Mouse (Mus musculus) liver, embryonic 14.5 days (tissue): ENCODE results near the gene Cyp17a1. TPM values are rescaled to one million over a fixed set of nuclear protein-coding genes. Genes with fewer than 3 reads are reported as not detected.
A peak's percentile ranks its signal among the peaks of the same experiment; 100 is the strongest.

Source experiments
- ATAC-seq: fragments of 200-750 bp; cut with Nextera tagmentation; 2 replicates; pipeline ENCODE4 v1.8.0; 2017; ENCODE audit warnings: moderate number of reproducible peaks, mild to moderate bottlenecking, moderate library complexity; ENCODE audit not compliant: insufficient read depth
- DNase-seq, 3 experiments: peaks; one replicate each; pipeline ENCODE4 v3.0.0-alpha.2; 2012 to 2013; ENCODE audit warnings: low read depth in 3 of 3, low spot score in 3 of 3
- H3K27ac ChIP-seq: fragments of 300-500 bp; sonication (generic); 2 replicates; pipeline ENCODE4 v1.5.1; 2014; ENCODE audit warnings: moderate library complexity, mild to moderate bottlenecking, control low read depth, inconsistent platforms
- H3K27me3 ChIP-seq: fragments of 300-500 bp; sonication (generic); 2 replicates; pipeline ENCODE4 v1.6.1; 2014; ENCODE audit warnings: mild to moderate bottlenecking, low read length, moderate library complexity; ENCODE audit not compliant: control insufficient read depth, insufficient read depth
- H3K36me3 ChIP-seq: fragments of 300-500 bp; sonication (generic); replicated peaks from 2 replicates; pipeline ENCODE4 v1.6.1; 2014; ENCODE audit warnings: low read depth; ENCODE audit not compliant: control insufficient read depth, insufficient read depth
- H3K4me1 ChIP-seq, 2 experiments: fragments of 200-500 bp in 1 of 2; fragments of 300-500 bp in 1 of 2; sonication (generic) in 1 of 2; replicated peaks; 2 replicates each; pipeline ENCODE4 v1.6.1; 2012 to 2014; ENCODE audit warnings: antibody characterized with exemption in 1 of 2, inconsistent platforms in 1 of 2, low read length in 1 of 2; ENCODE audit not compliant: control insufficient read depth in 2 of 2, insufficient read depth in 2 of 2
- H3K4me2 ChIP-seq: fragments of 300-500 bp; sonication (generic); 2 replicates; pipeline ENCODE4 v1.6.1; 2014; ENCODE audit warnings: low read depth, mild to moderate bottlenecking, control low read depth, moderate library complexity
- H3K4me3 ChIP-seq, 2 experiments: fragments of 200-500 bp in 1 of 2; fragments of 300-500 bp in 1 of 2; sonication (generic) in 1 of 2; 2 replicates each; pipeline ENCODE4 v1.5.1; 2012 to 2014; ENCODE audit warnings: low read depth in 2 of 2, low read length in 2 of 2, mild to moderate bottlenecking in 2 of 2, control low read depth in 1 of 2, inconsistent platforms in 1 of 2, moderate library complexity in 1 of 2; ENCODE audit not compliant: insufficient read depth in 1 of 2
- H3K9ac ChIP-seq: fragments of 300-500 bp; sonication (generic); replicated peaks from 2 replicates; pipeline ENCODE4 v1.6.1; 2014; ENCODE audit warnings: mild to moderate bottlenecking, control low read depth, moderate library complexity
- H3K9me3 ChIP-seq: fragments of 300-500 bp; sonication (generic); 2 replicates; pipeline ENCODE4 v1.6.1; 2016; ENCODE audit warnings: low read length, mixed read lengths; ENCODE audit not compliant: control insufficient read depth
- CTCF ChIP-seq: IDR thresholded peaks from 2 replicates; pipeline ENCODE4 v1.5.1; 2016; ENCODE audit warnings: antibody characterized with exemption, low read depth, control low read depth
- EP300 ChIP-seq: IDR thresholded peaks from 2 replicates; pipeline ENCODE4 v1.6.1; 2016; ENCODE audit warnings: antibody characterized with exemption, low read depth
- WGBS: fragments of 180-500 bp; shearing (Covaris S2); extraction: QIAGEN DNeasy Blood & Tissue Kit; methylation state at CpG from one replicate; pipeline ENCODE4 v1.1.7; 2014; ENCODE audit not compliant: insufficient replicate concordance; 5-methylcytosine and 5-hydroxymethylcytosine counted together
- polyA plus RNA-seq, 2 experiments: library from polyadenylated mRNA; depleted of rRNA in 1 of 2; stranded (reverse) in 1 of 2; unstranded in 1 of 2; fragments of >200 nt; fragmentation: Nextera tagmentation in 1 of 2; extraction: Ambion mirVana in 1 of 2; gene quantifications; 2 replicates each; pipeline versions ENCODE4 v1.2.1 to v1.2.3; 2012 to 2014

The Cyp17a1 gene
- polyA plus RNA-seq, 2 experiments: 0.06 to 0.13 TPM

GRCm38 (mm10) chr19:46691078-46691477 lies 18.1 kb upstream of the Cyp17a1 start:
- Histone ChIP-seq H3K4me2 (no peak overlapping the region), H3K36me3 (no peaks in the 10 kb centered on the region), H3K27ac (no peak overlapping the region), H3K4me1 (peaks cover 5 to 6% of the 10 kb centered on the region in 2 experiments; a peak in 2 of 4 replicates), H3K9ac (no peak overlapping the region), H3K9me3 (no peaks in the 10 kb centered on the region), H3K4me3 (no peak overlapping the region), H3K27me3 (no peaks in the 10 kb centered on the region)
- TF ChIP-seq EP300: no peak
- no peak for ATAC-seq
- DNase-seq: no peak
- WGBS: 41% methylated on average over 2 of the region's 2 CpGs

GRCm38 (mm10) chr19:46690387-46690786 lies 17.4 kb upstream of the Cyp17a1 start:
- peak overlapping the region; percentile 69 for H3K4me2 ChIP-seq
- no peak for DNase-seq
- TF ChIP-seq CTCF (no peak), EP300 (no peak)
- no peaks in the 10 kb centered on the region for H3K36me3 ChIP-seq
- H3K9me3 ChIP-seq: no peaks in the 10 kb centered on the region
- peak overlapping the region; percentile 89 to 95 for H3K4me3 ChIP-seq
- WGBS: 65% methylated on average over 11 of the region's 11 CpGs
- ATAC-seq: no peak
- no peaks in the 10 kb centered on the region for H3K27me3 ChIP-seq
- H3K9ac ChIP-seq: peak overlapping the region; percentile 79
- no peak overlapping the region for H3K27ac ChIP-seq
- H3K4me1 ChIP-seq: peaks cover 5 to 6% of the 10 kb centered on the region in 2 experiments; a peak in 2 of 4 replicates

- no peaks in the 10 kb centered on the region for H3K27me3 ChIP-seq
- TF ChIP-seq CTCF: no peak
- no peak for TF ChIP-seq EP300
- DNase-seq (peak; percentile 67 to 73 (median 73)), ATAC-seq (peak; percentile 93)
- peak within 1 kb of the TSS; percentile 69 for H3K4me2 ChIP-seq
- H3K27ac ChIP-seq: peak within 1 kb of the TSS; percentile 25; the same call in 1 of the 2 replicates
- peak within 1 kb of the TSS; percentile 89 to 95 for H3K4me3 ChIP-seq
- no peaks in the 10 kb centered on the region for H3K36me3 ChIP-seq
- H3K4me1 ChIP-seq: peaks cover 6 to 8% of the 10 kb centered on the region in 2 experiments; a peak in 2 of 4 replicates
- H3K9ac ChIP-seq: peak within 1 kb of the TSS; percentile 79
- H3K9me3 ChIP-seq: no peaks in the 10 kb centered on the region
- WGBS: 1% methylated on average over 44 of the region's 44 CpGs
Measured at GRCm38 (mm10) chr19:46689460-46690372, 16.7 kb upstream of the Cyp17a1 start, which contains the start of gene Borcs7. Borcs7 (plus strand) TSS chr19:46689906.

- Histone ChIP-seq H3K4me3 (no peak overlapping the region), H3K9ac (no peak overlapping the region), H3K4me2 (no peak overlapping the region), H3K4me1 (peaks cover 0 to 7% of the 10 kb centered on the region in 2 experiments; a peak in 2 of 4 replicates), H3K9me3 (no peaks in the 10 kb centered on the region), H3K36me3 (no peaks in the 10 kb centered on the region), H3K27ac (no peak overlapping the region), H3K27me3 (no peaks in the 10 kb centered on the region)
- no peak for TF ChIP-seq EP300
- no peak for TF ChIP-seq CTCF
- ATAC-seq (no peak), DNase-seq (no peak)
- 38% methylated on average over 12 of the region's 12 CpGs for WGBS
Measured at GRCm38 (mm10) chr19:46679720-46680383, 6.9 kb upstream of the Cyp17a1 start.

DNA sequence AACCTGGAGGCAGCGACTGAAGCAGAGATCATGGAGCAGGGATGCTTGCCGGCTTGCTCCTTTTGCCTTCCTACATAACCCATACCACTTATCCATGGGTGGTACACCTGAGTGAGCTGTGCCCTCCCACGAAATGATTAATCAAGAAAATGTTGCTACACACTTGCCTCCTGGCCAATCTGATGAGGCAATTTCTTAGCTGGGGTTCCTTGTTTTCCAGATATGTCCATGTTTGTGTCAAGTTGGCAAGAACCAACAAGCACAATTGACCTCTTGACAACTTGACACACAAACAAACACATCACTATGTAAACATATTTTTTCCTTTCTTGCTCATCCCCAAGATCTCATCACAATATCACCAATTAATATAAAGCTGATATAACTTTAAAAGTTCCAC lies 2.7 kb upstream of the Cyp17a1 start:
- Histone ChIP-seq H3K9ac (no peak overlapping the region), H3K27ac (no peak overlapping the region), H3K4me3 (no peak overlapping the region), H3K27me3 (no peaks in the 10 kb centered on the region), H3K36me3 (no peaks in the 10 kb centered on the region), H3K4me1 (peaks cover 0 to 9% of the 10 kb centered on the region in 2 experiments; a peak in 2 of 4 replicates), H3K4me2 (no peak overlapping the region), H3K9me3 (no peaks in the 10 kb centered on the region)
- ATAC-seq (no peak), DNase-seq (no peak)
- WGBS: 72% methylated on average over 3 of the region's 3 CpGs
- TF ChIP-seq EP300 (no peak), CTCF (no peak)
